Mouse (Mus musculus): Measurements from ENCODE around the gene Dock6. TPM values are rescaled to one million over a fixed set of nuclear protein-coding genes. Genes with fewer than 3 reads are reported as not detected.

The Dock6 gene
- polyA plus RNA-seq, 1 experiment from 2014 or later: 46.2 TPM

GRCm38 (mm10) chr9:21841340-21841739 lies 11.1 kb downstream of the Dock6 start:
- Histone ChIP-seq H3K27me3 (ENCODE audit: control insufficient read depth, insufficient read depth, low read length) (no peaks in the 10 kb centered on the region), H3K9me3 (replicated peaks; ENCODE audit: control insufficient read depth, low read length) (no peaks in the 10 kb centered on the region), H3K4me1 (ENCODE audit: control insufficient read depth, insufficient read depth, low read length) (peaks cover 15% of the 10 kb centered on the region), H3K9ac (ENCODE audit: low read length) (no peak overlapping the region), H3K27ac (ENCODE audit: low read length) (no peak overlapping the region), H3K36me3 (ENCODE audit: control insufficient read depth, insufficient read depth) (no peaks in the 10 kb centered on the region; the same call in 1 of the 2 replicates), H3K4me2 (ENCODE audit: low read depth, low read length) (no peak overlapping the region), H3K4me3 (ENCODE audit: low read length) (no peak overlapping the region)
- 91% methylated on average over 6 of the region's 6 CpGs for WGBS
- no peak for ATAC-seq (replicated peaks; ENCODE audit: extremely low read depth, insufficient read depth, low FRiP score)

GRCm38 (mm10) chr9:21840115-21840787 lies 12.2 kb downstream of the Dock6 start:
- no peak for ATAC-seq (replicated peaks; ENCODE audit: extremely low read depth, insufficient read depth, low FRiP score)
- WGBS: 58% methylated on average over 8 of the region's 8 CpGs
- H3K27ac ChIP-seq (ENCODE audit: low read length): 0 out of 2 replicates have a peak overlapping the region, but pooled peaks have one; percentile 3
- H3K4me3 ChIP-seq (ENCODE audit: low read length): no peak overlapping the region
- H3K9me3 ChIP-seq (replicated peaks; ENCODE audit: control insufficient read depth, low read length): no peaks in the 10 kb centered on the region
- no peaks in the 10 kb centered on the region for H3K27me3 ChIP-seq (ENCODE audit: control insufficient read depth, insufficient read depth, low read length)
- H3K4me1 ChIP-seq (ENCODE audit: control insufficient read depth, insufficient read depth, low read length): peaks cover 10% of the 10 kb centered on the region
- H3K36me3 ChIP-seq (ENCODE audit: control insufficient read depth, insufficient read depth): 0 out of 2 replicates have a peak, but pooled peaks cover 4% of the 10 kb centered on the region
- H3K9ac ChIP-seq (ENCODE audit: low read length): no peak overlapping the region
- H3K4me2 ChIP-seq (ENCODE audit: low read depth, low read length): no peak overlapping the region

GRCm38 (mm10) chr9:21837690-21838089 lies 14.7 kb downstream of the Dock6 start:
- H3K36me3 ChIP-seq (ENCODE audit: control insufficient read depth, insufficient read depth): 0 out of 2 replicates have a peak, but pooled peaks cover 7% of the 10 kb centered on the region

GRCm38 (mm10) chr9:21835258-21835912 lies 17.1 kb downstream of the Dock6 start, which contains the start of gene Angptl8:
Gene Angptl8, plus strand, starts transcription at chr9:21835510.
- H3K27me3 ChIP-seq (ENCODE audit: control insufficient read depth, insufficient read depth, low read length): no peaks in the 10 kb centered on the region
- no peaks in the 10 kb centered on the region for H3K9me3 ChIP-seq (replicated peaks; ENCODE audit: control insufficient read depth, low read length)
- 78% methylated on average over 15 of the region's 15 CpGs for WGBS
- no peak for ATAC-seq (replicated peaks; ENCODE audit: extremely low read depth, insufficient read depth, low FRiP score)
- no peak within 1 kb of the TSS for H3K9ac ChIP-seq (ENCODE audit: low read length)
- H3K4me1 ChIP-seq (ENCODE audit: control insufficient read depth, insufficient read depth, low read length): no peaks in the 10 kb centered on the region
- no peak within 1 kb of the TSS for H3K4me2 ChIP-seq (ENCODE audit: low read depth, low read length)
- no peak within 1 kb of the TSS for H3K27ac ChIP-seq (ENCODE audit: low read length)
- H3K4me3 ChIP-seq (ENCODE audit: low read length): no peak within 1 kb of the TSS
- peaks cover 9% of the 10 kb centered on the region; the same call in 1 of the 2 replicates for H3K36me3 ChIP-seq (ENCODE audit: control insufficient read depth, insufficient read depth)

More at GRCm38 (mm10) chr9:21837690-21838089, 14.7 kb downstream of the Dock6 start:
- Histone ChIP-seq H3K27me3 (ENCODE audit: control insufficient read depth, insufficient read depth, low read length) (no peaks in the 10 kb centered on the region), H3K4me1 (ENCODE audit: control insufficient read depth, insufficient read depth, low read length) (peaks cover under 1% of the 10 kb centered on the region), H3K27ac (ENCODE audit: low read length) (no peak overlapping the region), H3K4me2 (ENCODE audit: low read depth, low read length) (no peak overlapping the region), H3K9me3 (replicated peaks; ENCODE audit: control insufficient read depth, low read length) (no peaks in the 10 kb centered on the region), H3K4me3 (ENCODE audit: low read length) (no peak overlapping the region), H3K9ac (ENCODE audit: low read length) (no peak overlapping the region)
- WGBS: 93% methylated on average over 2 of the region's 2 CpGs
- no peak for ATAC-seq (replicated peaks; ENCODE audit: extremely low read depth, insufficient read depth, low FRiP score)

DNA sequence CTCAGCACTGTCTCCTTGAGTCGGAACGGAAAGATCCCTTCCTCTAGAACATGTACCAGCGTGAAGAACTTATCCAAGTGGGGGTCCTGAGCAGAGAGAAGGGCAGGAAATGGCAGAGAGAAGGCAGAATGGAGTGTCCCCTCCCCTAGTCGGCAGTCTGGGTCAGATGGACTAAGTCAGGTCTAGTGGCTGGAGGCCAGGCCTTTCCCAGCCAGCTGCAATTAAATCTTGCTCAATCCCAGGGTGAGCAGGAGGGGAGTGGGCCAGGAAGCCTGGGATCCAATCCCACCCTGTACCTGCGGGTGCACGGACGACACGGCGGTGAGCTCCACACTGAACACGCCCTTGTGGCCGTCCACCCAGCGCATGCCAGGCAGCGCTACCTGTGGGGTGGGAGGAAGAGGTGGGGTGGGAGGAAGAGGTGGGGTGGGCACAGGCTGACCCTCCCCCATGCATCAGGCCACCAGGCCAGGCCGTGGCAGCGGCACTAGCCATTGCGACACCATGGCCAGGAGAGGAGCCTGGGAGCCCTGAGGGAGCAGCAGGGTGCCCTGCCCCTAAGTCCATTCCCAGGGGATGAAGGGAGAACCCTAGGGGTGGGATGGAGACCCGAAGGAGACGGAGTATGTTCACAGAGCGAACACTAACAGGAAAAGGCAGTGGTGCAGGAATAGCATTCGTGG lies 20.7 kb downstream of the Dock6 start:
- no peak overlapping the region for H3K27ac ChIP-seq (ENCODE audit: low read length)
- no peak overlapping the region for H3K9ac ChIP-seq (ENCODE audit: low read length)
- no peak for ATAC-seq (replicated peaks; ENCODE audit: extremely low read depth, insufficient read depth, low FRiP score)
- H3K9me3 ChIP-seq (replicated peaks; ENCODE audit: control insufficient read depth, low read length): no peaks in the 10 kb centered on the region
- no peaks in the 10 kb centered on the region for H3K27me3 ChIP-seq (ENCODE audit: control insufficient read depth, insufficient read depth, low read length)
- H3K4me1 ChIP-seq (ENCODE audit: control insufficient read depth, insufficient read depth, low read length): no peaks in the 10 kb centered on the region
- WGBS: 89% methylated on average over 19 of the region's 20 CpGs
- no peak overlapping the region for H3K4me3 ChIP-seq (ENCODE audit: low read length)
- H3K36me3 ChIP-seq (ENCODE audit: control insufficient read depth, insufficient read depth): peaks cover 9% of the 10 kb centered on the region
- H3K4me2 ChIP-seq (ENCODE audit: low read depth, low read length): no peak overlapping the region

- WGBS: 79% methylated on average over 11 of the region's 11 CpGs
- peaks cover 9% of the 10 kb centered on the region for H3K36me3 ChIP-seq (ENCODE audit: control insufficient read depth, insufficient read depth)
- no peak overlapping the region for H3K4me3 ChIP-seq (ENCODE audit: low read length)
- no peak for ATAC-seq (replicated peaks; ENCODE audit: extremely low read depth, insufficient read depth, low FRiP score)
- H3K4me2 ChIP-seq (ENCODE audit: low read depth, low read length): no peak overlapping the region
- H3K27ac ChIP-seq (ENCODE audit: low read length): no peak overlapping the region
- no peaks in the 10 kb centered on the region for H3K9me3 ChIP-seq (replicated peaks; ENCODE audit: control insufficient read depth, low read length)
- no peaks in the 10 kb centered on the region for H3K27me3 ChIP-seq (ENCODE audit: control insufficient read depth, insufficient read depth, low read length)
- H3K9ac ChIP-seq (ENCODE audit: low read length): no peak overlapping the region
- no peaks in the 10 kb centered on the region for H3K4me1 ChIP-seq (ENCODE audit: control insufficient read depth, insufficient read depth, low read length)
Observed at GRCm38 (mm10) chr9:21830936-21831335, 21.5 kb downstream of the Dock6 start.

DNA sequence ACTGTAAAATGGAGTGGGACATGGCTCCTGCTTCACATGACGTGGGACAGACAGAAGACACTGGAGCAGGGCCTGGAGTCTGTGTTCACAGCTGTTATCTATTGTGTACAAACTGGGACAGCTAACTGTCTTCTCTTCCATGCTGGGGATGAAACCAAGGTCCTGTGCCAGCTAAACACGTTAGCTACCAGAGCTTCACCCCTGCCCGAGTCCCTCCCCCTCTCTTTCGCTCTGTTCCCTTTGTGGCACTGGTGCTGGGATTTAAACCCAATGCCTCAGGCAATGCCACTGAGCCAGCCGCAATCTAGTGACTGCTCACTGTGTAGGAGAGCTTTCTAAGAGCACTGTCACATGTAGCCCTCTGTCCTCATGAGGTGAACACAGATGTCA lies 22.0 kb downstream of the Dock6 start:
- Histone ChIP-seq H3K27me3 (ENCODE audit: control insufficient read depth, insufficient read depth, low read length) (no peaks in the 10 kb centered on the region), H3K9ac (ENCODE audit: low read length) (no peak overlapping the region), H3K4me2 (ENCODE audit: low read depth, low read length) (no peak overlapping the region), H3K36me3 (ENCODE audit: control insufficient read depth, insufficient read depth) (peaks cover 5% of the 10 kb centered on the region), H3K4me3 (ENCODE audit: low read length) (no peak overlapping the region), H3K27ac (ENCODE audit: low read length) (no peak overlapping the region), H3K4me1 (ENCODE audit: control insufficient read depth, insufficient read depth, low read length) (no peaks in the 10 kb centered on the region), H3K9me3 (replicated peaks; ENCODE audit: control insufficient read depth, low read length) (no peaks in the 10 kb centered on the region)
- 78% methylated on average over 5 of the region's 5 CpGs for WGBS
- no peak for ATAC-seq (replicated peaks; ENCODE audit: extremely low read depth, insufficient read depth, low FRiP score)

DNA sequence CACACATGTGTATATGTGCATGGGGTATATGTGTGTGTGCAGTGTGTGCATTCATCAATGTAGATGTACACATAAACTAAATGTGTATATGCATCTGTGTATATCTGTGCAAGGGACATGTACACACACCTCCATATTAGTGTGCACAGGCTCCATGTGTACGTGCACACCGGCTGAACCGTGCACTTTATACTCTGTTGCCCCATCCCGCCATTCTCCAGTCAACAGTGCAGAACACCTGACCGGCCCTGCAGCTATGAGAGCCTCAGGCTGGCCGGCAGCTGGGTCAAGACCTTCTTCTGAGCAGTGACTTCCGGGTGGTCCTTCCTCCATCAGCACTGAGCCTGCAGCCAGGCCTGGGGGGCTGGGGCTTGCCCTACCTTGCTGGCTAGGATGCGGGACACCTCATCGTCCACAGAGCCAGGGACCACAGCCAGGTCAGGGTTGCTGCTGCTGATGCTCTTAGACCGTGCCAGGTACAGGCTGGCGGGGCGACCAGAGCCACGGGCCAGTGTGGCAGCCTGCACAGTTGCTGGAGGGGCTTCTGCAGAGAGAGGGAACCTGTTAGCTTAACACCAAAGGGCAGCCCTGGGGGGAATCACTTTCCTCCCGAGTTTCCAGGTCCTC lies 22.5 kb downstream of the Dock6 start:
- H3K4me3 ChIP-seq (ENCODE audit: low read length): no peak overlapping the region
- H3K4me1 ChIP-seq (ENCODE audit: control insufficient read depth, insufficient read depth, low read length): no peaks in the 10 kb centered on the region
- WGBS: 91% methylated on average over 14 of the region's 14 CpGs
- H3K27ac ChIP-seq (ENCODE audit: low read length): no peak overlapping the region
- H3K27me3 ChIP-seq (ENCODE audit: control insufficient read depth, insufficient read depth, low read length): no peaks in the 10 kb centered on the region
- H3K36me3 ChIP-seq (ENCODE audit: control insufficient read depth, insufficient read depth): peaks cover 5% of the 10 kb centered on the region
- H3K4me2 ChIP-seq (ENCODE audit: low read depth, low read length): no peak overlapping the region
- H3K9ac ChIP-seq (ENCODE audit: low read length): no peak overlapping the region
- no peak for ATAC-seq (replicated peaks; ENCODE audit: extremely low read depth, insufficient read depth, low FRiP score)
- H3K9me3 ChIP-seq (replicated peaks; ENCODE audit: control insufficient read depth, low read length): no peaks in the 10 kb centered on the region

Measured in heart, embryonic 16.5 days (tissue).